Mouse (Mus musculus) brain, embryonic 14.5 days (tissue): Measurements from ENCODE around the gene Hdac11.
"Not testable (repeated sequence)": the region's sequence is repeated elsewhere in the genome, so short reads cannot be mapped to it uniquely, and the experiment has no call there.

Experiments
- CTCF ChIP-seq: fragments of 200-500 bp; IDR thresholded peaks from 2 replicates; pipeline ENCODE4 v1.5.1; 2012; ENCODE audit warnings: inconsistent platforms, mild to moderate bottlenecking, moderate library complexity, borderline replicate concordance; ENCODE audit not compliant: insufficient read depth, insufficient read length; ENCODE audit errors: extremely low read depth
- POLR2A ChIP-seq: fragments of 200-500 bp; IDR thresholded peaks from 2 replicates; pipeline ENCODE4 v1.6.1; 2012; ENCODE audit warnings: mild to moderate bottlenecking, inconsistent platforms, borderline replicate concordance; ENCODE audit not compliant: poor library complexity, insufficient read depth, insufficient read length, severe bottlenecking; ENCODE audit errors: extremely low read depth

DNA sequence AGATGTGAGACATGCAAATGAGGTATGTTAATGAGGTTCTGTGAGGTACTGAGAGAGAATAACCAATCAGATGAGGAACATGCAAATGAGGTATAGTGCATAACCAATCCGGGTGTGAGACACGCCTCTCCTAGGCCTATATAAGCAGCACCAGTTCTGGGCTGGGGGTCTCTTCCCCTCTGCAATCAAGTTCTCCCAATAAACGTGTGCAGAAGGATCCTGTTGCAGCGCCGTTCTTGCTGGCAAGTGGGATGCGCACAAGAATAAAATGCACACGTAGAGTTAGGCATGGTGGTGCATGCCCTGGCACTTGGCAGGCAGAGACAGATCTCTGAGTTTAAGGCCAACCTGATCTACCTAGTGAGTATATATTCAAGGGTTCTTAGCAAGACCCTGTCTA lies 35.4 kb upstream of the Hdac11 start:
- TF ChIP-seq CTCF, POLR2A: not testable (repeated sequence)
